Mouse (Mus musculus) forebrain, embryonic 16.5 days (tissue): Measurements from ENCODE around the gene Acd. TPM values are rescaled to one million over a fixed set of nuclear protein-coding genes. Genes with fewer than 3 reads are reported as not detected.

Experiments
- ATAC-seq: fragments of 200-750 bp; cut with Nextera tagmentation; 2 replicates; pipeline ENCODE4 v1.8.0; 2017; ENCODE audit warnings: mild to moderate bottlenecking, moderate library complexity
- H3K27ac ChIP-seq: fragments of 300-500 bp; sonication (generic); 2 replicates; pipeline ENCODE4 v1.5.1; 2014; ENCODE audit warnings: low read length, control low read depth
- H3K27me3 ChIP-seq: fragments of 300-500 bp; sonication (generic); replicated peaks from 2 replicates; pipeline ENCODE4 v1.6.1; 2014; ENCODE audit warnings: low read length; ENCODE audit not compliant: control insufficient read depth, insufficient read depth
- H3K36me3 ChIP-seq: fragments of 300-500 bp; sonication (generic); 2 replicates; pipeline ENCODE4 v1.6.1; 2014; ENCODE audit not compliant: control insufficient read depth, insufficient read depth
- H3K4me1 ChIP-seq: fragments of 300-500 bp; sonication (generic); replicated peaks from 2 replicates; pipeline ENCODE4 v1.6.1; 2014; ENCODE audit warnings: low read length; ENCODE audit not compliant: control insufficient read depth, insufficient read depth
- H3K4me2 ChIP-seq: fragments of 300-500 bp; sonication (generic); 2 replicates; pipeline ENCODE4 v1.6.1; 2014; ENCODE audit warnings: mild to moderate bottlenecking, low read length, control low read depth
- H3K4me3 ChIP-seq: fragments of 300-500 bp; sonication (generic); replicated peaks from 2 replicates; pipeline ENCODE4 v1.5.1; 2014; ENCODE audit warnings: mild to moderate bottlenecking, low read length, control low read depth
- H3K9ac ChIP-seq: fragments of 300-500 bp; sonication (generic); replicated peaks from 2 replicates; pipeline ENCODE4 v1.6.1; 2014; ENCODE audit warnings: low read depth, low read length, control low read depth
- H3K9me3 ChIP-seq: fragments of 300-500 bp; sonication (generic); 2 replicates; pipeline ENCODE4 v1.6.1; 2016; ENCODE audit warnings: low read length; ENCODE audit not compliant: control insufficient read depth
- WGBS: fragments of 180-500 bp; shearing (Covaris S2); extraction: QIAGEN DNeasy Blood & Tissue Kit; methylation state at CpG from one replicate; pipeline ENCODE4 v1.1.7; 2014; 5-methylcytosine and 5-hydroxymethylcytosine counted together
- polyA plus RNA-seq: library from polyadenylated mRNA; unstranded; fragments of >200 nt; fragmentation: Nextera tagmentation; extraction: Ambion mirVana; gene quantifications from 2 replicates; pipeline ENCODE4 v1.2.1, GENCODE M21; 2015

Gene Acd
- polyA plus RNA-seq, 1 experiment from 2014 or later = 106 TPM

GRCm38 (mm10) chr8:105704146-105704812 lies 3.4 kb upstream of the Acd start:
- Histone ChIP-seq H3K27ac (no peak overlapping the region), H3K9ac (no peak overlapping the region), H3K4me3 (no peak overlapping the region), H3K27me3 (no peaks in the 10 kb centered on the region), H3K4me1 (peaks cover 36% of the 10 kb centered on the region), H3K9me3 (no peaks in the 10 kb centered on the region), H3K4me2 (no peak overlapping the region), H3K36me3 (peaks cover 2% of the 10 kb centered on the region; the same call in 1 of the 2 replicates)
- WGBS = 92% methylated on average over 34 of the region's 34 CpGs
- ATAC-seq = no peak

GRCm38 (mm10) chr8:105702731-105703415 lies 2.0 kb upstream of the Acd start:
- peaks cover 4% of the 10 kb centered on the region; the same call in 1 of the 2 replicates for H3K36me3 ChIP-seq
- H3K9ac ChIP-seq = no peak overlapping the region
- 91% methylated on average over 24 of the region's 24 CpGs for WGBS
- no peak for ATAC-seq
- no peaks in the 10 kb centered on the region for H3K9me3 ChIP-seq
- H3K4me2 ChIP-seq = no peak overlapping the region
- no peak overlapping the region for H3K27ac ChIP-seq
- peaks cover 34% of the 10 kb centered on the region for H3K4me1 ChIP-seq
- no peak overlapping the region for H3K4me3 ChIP-seq
- H3K27me3 ChIP-seq = no peaks in the 10 kb centered on the region

- no peaks in the 10 kb centered on the region for H3K9me3 ChIP-seq
- H3K27ac ChIP-seq = peak overlapping the region; percentile 97
- H3K9ac ChIP-seq = peak overlapping the region; percentile 55
- WGBS = 33% methylated on average over 18 of the region's 18 CpGs
- peak overlapping the region; percentile 95 for H3K4me2 ChIP-seq
- H3K4me3 ChIP-seq = peak overlapping the region; percentile 74
- peaks cover 27% of the 10 kb centered on the region for H3K4me1 ChIP-seq
- no peaks in the 10 kb centered on the region for H3K27me3 ChIP-seq
- peaks cover 7% of the 10 kb centered on the region; the same call in 1 of the 2 replicates for H3K36me3 ChIP-seq
- ATAC-seq = peak; percentile 5
These were observed 1.1 kb upstream of the Acd start for GRCm38 (mm10) chr8:105702001-105702401.

- under 1% methylated on average over 21 of the region's 21 CpGs for WGBS
These were observed 336 bp downstream of the Acd start for GRCm38 (mm10) chr8:105700566-105700965.

GRCm38 (mm10) chr8:105699488-105700215 lies 1.2 kb downstream of the Acd start:
- Histone ChIP-seq H3K27me3 (no peaks in the 10 kb centered on the region), H3K4me1 (peaks cover 33% of the 10 kb centered on the region), H3K27ac (no peak overlapping the region), H3K4me2 (peak overlapping the region; percentile 95), H3K4me3 (peak overlapping the region; percentile 74), H3K9me3 (no peaks in the 10 kb centered on the region), H3K36me3 (peaks cover 12% of the 10 kb centered on the region; the same call in 1 of the 2 replicates), H3K9ac (peak overlapping the region; percentile 73; the same call in 1 of the 2 replicates)
- WGBS = 89% methylated on average over 11 of the region's 11 CpGs
- no peak for ATAC-seq

More at GRCm38 (mm10) chr8:105700566-105700965, 336 bp downstream of the Acd start:
- Histone ChIP-seq H3K4me3 (peak overlapping the region; percentile 74), H3K9ac (peak overlapping the region; percentile 73), H3K36me3 (peaks cover 10% of the 10 kb centered on the region; the same call in 1 of the 2 replicates), H3K27me3 (no peaks in the 10 kb centered on the region), H3K27ac (peak overlapping the region; percentile 97), H3K4me2 (peak overlapping the region; percentile 95), H3K4me1 (peaks cover 23% of the 10 kb centered on the region), H3K9me3 (no peaks in the 10 kb centered on the region)
- peak; percentile 47 for ATAC-seq

GRCm38 (mm10) chr8:105698734-105699133 lies 2.2 kb downstream of the Acd start:
- H3K4me3 ChIP-seq = no peak overlapping the region
- WGBS = 89% methylated on average over 5 of the region's 5 CpGs
- H3K4me1 ChIP-seq = peaks cover 39% of the 10 kb centered on the region
- no peak overlapping the region for H3K27ac ChIP-seq
- no peak for ATAC-seq
- H3K27me3 ChIP-seq = no peaks in the 10 kb centered on the region
- H3K4me2 ChIP-seq = no peak overlapping the region
- H3K9ac ChIP-seq = no peak overlapping the region
- peaks cover 12% of the 10 kb centered on the region; the same call in 1 of the 2 replicates for H3K36me3 ChIP-seq
- H3K9me3 ChIP-seq = no peaks in the 10 kb centered on the region

- 93% methylated on average over 17 of the region's 17 CpGs for WGBS
- Histone ChIP-seq H3K36me3 (peaks cover 10% of the 10 kb centered on the region; the same call in 1 of the 2 replicates), H3K4me3 (no peak overlapping the region), H3K4me1 (peaks cover 36% of the 10 kb centered on the region), H3K27ac (no peak overlapping the region), H3K9ac (no peak overlapping the region), H3K4me2 (no peak overlapping the region), H3K9me3 (peaks cover 4% of the 10 kb centered on the region; the same call in 1 of the 2 replicates), H3K27me3 (no peaks in the 10 kb centered on the region)
- no peak for ATAC-seq
These were observed 3.6 kb downstream of the Acd start for GRCm38 (mm10) chr8:105697196-105697780.

- no peak for ATAC-seq
- WGBS = 81% methylated on average over 30 of the region's 30 CpGs
These were observed 5.7 kb downstream of the Acd start for GRCm38 (mm10) chr8:105695080-105695780.

More at GRCm38 (mm10) chr8:105695080-105695780, 5.7 kb downstream of the Acd start:
- Histone ChIP-seq H3K4me1 (peaks cover 27% of the 10 kb centered on the region), H3K27ac (no peak overlapping the region), H3K4me2 (peak overlapping the region; percentile 80), H3K36me3 (peaks cover 10% of the 10 kb centered on the region; the same call in 1 of the 2 replicates), H3K4me3 (peak overlapping the region; percentile 70), H3K27me3 (no peaks in the 10 kb centered on the region), H3K9ac (peak overlapping the region; percentile 84), H3K9me3 (peaks cover 4% of the 10 kb centered on the region; the same call in 1 of the 2 replicates)
